Mouse (Mus musculus): ENCODE measurements around the gene Bcl2l15.
"Not testable (repeated sequence)": the region's sequence is repeated elsewhere in the genome, so short reads cannot be mapped to it uniquely, and the experiment has no call there.

Gene Bcl2l15

GRCm38 (mm10) chr3:103834001-103834400, 1.6 kb downstream of the Bcl2l15 start:
- no peak for DNase-seq

DNA sequence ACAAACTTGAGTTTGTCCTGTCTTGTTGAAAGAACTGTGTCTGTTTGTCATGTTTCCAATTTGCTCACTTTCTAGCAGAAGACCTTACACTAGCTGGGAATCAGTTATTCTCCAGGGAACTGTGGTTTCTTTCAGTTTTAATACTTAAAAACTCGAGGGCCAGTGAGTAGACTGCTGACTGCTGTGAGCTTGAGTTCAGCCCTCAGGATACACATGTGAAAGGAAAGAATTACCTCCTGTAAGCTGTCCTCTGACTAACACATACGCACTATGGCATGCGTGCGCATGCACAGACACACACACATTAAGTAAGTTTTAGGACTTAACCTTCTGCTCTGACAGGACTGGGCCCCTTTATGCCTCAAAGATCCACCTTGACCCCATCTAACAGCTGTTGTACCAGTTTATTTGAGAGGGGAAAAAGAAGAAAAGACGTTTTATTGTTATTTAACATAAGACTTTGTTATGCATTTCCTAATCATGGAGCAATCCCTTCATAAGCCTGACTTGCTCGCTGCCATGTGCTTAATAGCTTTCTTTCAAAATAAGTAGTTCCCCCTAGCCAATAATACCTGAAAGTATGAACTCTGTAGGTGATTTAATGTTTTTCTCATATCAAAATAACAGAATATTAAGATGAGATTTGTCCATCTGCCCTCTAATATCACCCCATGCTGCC, 3.0 kb downstream of the Bcl2l15 start:
- DNase-seq = no peak

- DNase-seq = no peak
Observed at GRCm38 (mm10) chr3:103835951-103836310, 3.5 kb downstream of the Bcl2l15 start.

- DNase-seq = no peak
Observed at GRCm38 (mm10) chr3:103836453-103836852, 4.1 kb downstream of the Bcl2l15 start.

GRCm38 (mm10) chr3:103839711-103840110, 7.3 kb downstream of the Bcl2l15 start:
- peak in 1 of 2 experiments; percentile 37 for DNase-seq

GRCm38 (mm10) chr3:103840195-103840594, 7.8 kb downstream of the Bcl2l15 start:
- not testable (repeated sequence) for DNase-seq

DNA sequence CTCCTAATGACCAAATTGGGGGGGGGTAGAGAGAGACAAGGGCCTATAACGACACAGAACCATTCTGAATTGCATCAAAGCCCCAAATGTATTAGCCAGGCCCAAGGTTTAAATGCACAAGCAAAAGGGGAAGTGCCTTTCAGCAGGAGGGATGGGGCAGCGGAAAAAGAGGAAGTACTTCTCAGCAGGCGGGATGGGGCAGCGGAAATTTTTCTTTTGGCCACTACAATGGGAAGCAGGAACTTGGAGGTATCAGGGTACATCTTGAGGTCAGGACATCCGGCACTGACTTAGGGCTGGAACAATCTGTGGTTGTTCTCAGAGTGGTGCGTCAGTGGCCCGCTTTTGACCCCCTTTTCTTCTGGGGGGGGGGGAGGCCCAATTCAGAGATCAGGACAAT, 8.5 kb downstream of the Bcl2l15 start:
- not testable (repeated sequence) for DNase-seq

GRCm38 (mm10) chr3:103850644-103851363, 18.4 kb downstream of the Bcl2l15 start:
- DNase-seq = peak; percentile 14 to 64

DNA sequence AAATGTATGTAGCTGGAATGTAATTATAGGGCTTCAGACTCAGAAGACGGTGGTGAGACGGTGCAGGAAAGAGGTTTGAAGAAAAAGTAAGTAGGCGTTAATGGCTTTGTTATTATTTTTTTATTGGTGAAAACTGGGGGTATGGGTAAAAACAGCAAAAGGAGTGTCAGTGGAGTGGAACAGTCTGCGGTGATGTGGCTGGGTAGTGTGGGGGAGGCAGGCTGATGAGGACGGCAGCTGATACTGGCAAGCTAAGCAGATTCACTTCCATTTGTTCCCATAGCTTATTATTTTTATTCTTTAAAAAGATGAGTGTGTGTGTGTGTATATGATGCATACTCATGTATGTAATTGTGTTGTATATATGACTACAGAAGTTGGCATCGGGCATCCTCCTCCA, 19.1 kb downstream of the Bcl2l15 start:
- DNase-seq = no peak

GRCm38 (mm10) chr3:103851882-103852281, 19.5 kb downstream of the Bcl2l15 start:
- DNase-seq = no peak

GRCm38 (mm10) chr3:103852565-103853299, 20.3 kb downstream of the Bcl2l15 start:
- peak; percentile 73 to 84 for DNase-seq

DNA sequence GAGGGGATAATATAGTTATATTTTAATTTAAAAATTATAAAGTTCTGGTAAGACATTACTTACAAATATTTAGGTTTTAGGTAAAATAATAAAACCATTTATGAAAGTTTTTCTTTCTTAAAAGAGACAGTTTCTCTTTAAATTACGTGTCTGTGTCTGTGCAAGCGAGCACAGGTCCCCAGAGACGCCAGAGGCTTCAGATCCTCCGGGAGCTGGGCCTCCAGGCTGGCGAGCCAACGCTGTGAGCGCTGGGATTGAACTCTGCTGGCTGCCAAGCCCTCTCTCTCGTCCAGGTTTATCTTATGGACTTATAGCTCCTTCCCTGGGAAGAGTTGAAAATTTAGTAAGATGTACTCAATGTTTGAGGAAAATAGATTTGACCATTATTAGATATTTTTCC, 21.4 kb downstream of the Bcl2l15 start:
- no peak for DNase-seq

- DNase-seq = no peak
Observed at GRCm38 (mm10) chr3:103857036-103857805, 24.8 kb downstream of the Bcl2l15 start.

GRCm38 (mm10) chr3:103857977-103858563, 25.7 kb downstream of the Bcl2l15 start:
- no peak for DNase-seq

GRCm38 (mm10) chr3:103858881-103859801, 26.7 kb downstream of the Bcl2l15 start, which contains the start of gene Ptpn22:
Gene Ptpn22, plus strand, starts transcription at chr3:103859795.
- no peak for DNase-seq

GRCm38 (mm10) chr3:103859851-103860391, 27.5 kb downstream of the Bcl2l15 start:
- DNase-seq = peak; percentile 21 to 48

GRCm38 (mm10) chr3:103862721-103863220, 30.4 kb downstream of the Bcl2l15 start:
- DNase-seq = no peak

DNA sequence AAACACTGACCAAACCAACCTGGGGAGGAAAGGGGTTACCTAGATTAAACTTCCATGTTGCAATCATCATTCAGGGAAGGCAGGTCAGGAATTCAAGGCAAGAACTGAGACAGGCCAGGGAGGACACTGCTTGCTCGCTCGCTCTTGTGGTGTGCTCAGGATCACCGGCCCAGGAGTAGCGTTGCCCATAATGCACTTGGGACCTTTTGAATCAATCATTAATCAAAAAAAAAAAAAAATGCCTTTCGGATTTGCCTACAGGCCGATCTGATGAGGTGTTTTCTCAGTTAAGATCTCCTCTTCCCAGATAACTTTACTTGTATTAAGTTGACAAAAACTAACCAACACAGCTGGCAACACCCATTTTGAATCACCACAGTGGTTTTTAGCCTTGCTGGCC, 31.8 kb downstream of the Bcl2l15 start:
- DNase-seq = peak; percentile 25 to 57

- DNase-seq = no peak
Observed at GRCm38 (mm10) chr3:103867424-103867971, 35.1 kb downstream of the Bcl2l15 start.

- no peak for DNase-seq
Observed at GRCm38 (mm10) chr3:103868008-103868407, 35.6 kb downstream of the Bcl2l15 start.
